Mouse (Mus musculus) forebrain, embryonic 15.5 days (tissue): ENCODE results near the gene Tmem143. TPM values are rescaled to one million over a fixed set of nuclear protein-coding genes. Genes with fewer than 3 reads are reported as not detected.
"Not testable (repeated sequence)": the region's sequence is repeated elsewhere in the genome, so short reads cannot be mapped to it uniquely, and the experiment has no call there.

Experiments
- ATAC-seq: fragments of 200-750 bp; cut with Nextera tagmentation; replicated peaks from 2 replicates; pipeline ENCODE4 v1.8.0; 2017; ENCODE audit warnings: mild to moderate bottlenecking, moderate TSS enrichment, moderate library complexity
- H3K27ac ChIP-seq: fragments of 300-500 bp; sonication (generic); replicated peaks from 2 replicates; pipeline ENCODE4 v1.5.1; 2015; ENCODE audit warnings: mild to moderate bottlenecking, inconsistent platforms
- H3K27me3 ChIP-seq: fragments of 300-500 bp; sonication (generic); 2 replicates; pipeline ENCODE4 v1.6.1; 2015; ENCODE audit warnings: inconsistent platforms
- H3K36me3 ChIP-seq: fragments of 300-500 bp; sonication (generic); 2 replicates; pipeline ENCODE4 v1.6.1; 2015; ENCODE audit warnings: mild to moderate bottlenecking, inconsistent platforms
- H3K4me1 ChIP-seq: fragments of 300-500 bp; sonication (generic); 2 replicates; pipeline ENCODE4 v1.6.1; 2015; ENCODE audit warnings: inconsistent platforms
- H3K4me2 ChIP-seq: fragments of 300-500 bp; sonication (generic); replicated peaks from 2 replicates; pipeline ENCODE4 v1.6.1; 2015; ENCODE audit warnings: mild to moderate bottlenecking, inconsistent platforms
- H3K4me3 ChIP-seq: fragments of 300-500 bp; sonication (generic); 2 replicates; pipeline ENCODE4 v1.5.1; 2015; ENCODE audit warnings: mild to moderate bottlenecking, inconsistent platforms
- H3K9ac ChIP-seq: fragments of 300-500 bp; sonication (generic); replicated peaks from 2 replicates; pipeline ENCODE4 v1.6.1; 2015; ENCODE audit warnings: mild to moderate bottlenecking, inconsistent platforms
- H3K9me3 ChIP-seq: fragments of 300-500 bp; sonication (generic); 2 replicates; pipeline ENCODE4 v1.6.1; 2016; ENCODE audit warnings: inconsistent platforms
- WGBS: fragments of 180-500 bp; shearing (Covaris S2); methylation state at CpG from one replicate; pipeline ENCODE4 v1.1.7; 2015; ENCODE audit warnings: mixed read lengths; 5-methylcytosine and 5-hydroxymethylcytosine counted together
- polyA plus RNA-seq: library from polyadenylated mRNA; unstranded; fragments of >200 nt; fragmentation: Nextera tagmentation; extraction: Ambion mirVana; gene quantifications from 2 replicates; pipeline ENCODE4 v1.2.1, GENCODE M21; 2015

Tmem143 gene
- polyA plus RNA-seq, 1 experiment from 2014 or later = 4.8 TPM

- Histone ChIP-seq H3K4me2 (peak overlapping the region; percentile 58), H3K9me3 (no peaks in the 10 kb centered on the region), H3K27me3 (peaks cover 12% of the 10 kb centered on the region; the same call in 1 of the 2 replicates), H3K36me3 (no peaks in the 10 kb centered on the region), H3K27ac (no peak overlapping the region; the same call in 1 of the 2 replicates), H3K9ac (0 out of 2 replicates have a peak overlapping the region, but pooled peaks have one; percentile 17), H3K4me1 (peaks cover 42% of the 10 kb centered on the region), H3K4me3 (peak overlapping the region; percentile 38)
- WGBS = 20% methylated on average over 8 of the region's 8 CpGs
- no peak for ATAC-seq
Measured at GRCm38 (mm10) chr7:45869107-45869670, 27.6 kb upstream of the Tmem143 start.

- Histone ChIP-seq H3K9me3 (no peaks in the 10 kb centered on the region), H3K4me3 (peak overlapping the region; percentile 38), H3K4me1 (peaks cover 48% of the 10 kb centered on the region), H3K4me2 (peak overlapping the region; percentile 58), H3K27ac (no peak overlapping the region; the same call in 1 of the 2 replicates), H3K27me3 (peaks cover 12% of the 10 kb centered on the region; the same call in 1 of the 2 replicates), H3K36me3 (no peaks in the 10 kb centered on the region), H3K9ac (0 out of 2 replicates have a peak overlapping the region, but pooled peaks have one; percentile 49)
- 7% methylated on average over 13 of the region's 14 CpGs for WGBS
- no peak for ATAC-seq
Measured at GRCm38 (mm10) chr7:45869787-45870186, 27.0 kb upstream of the Tmem143 start.

GRCm38 (mm10) chr7:45870282-45871058 lies 26.3 kb upstream of the Tmem143 start:
- WGBS = 2% methylated on average over 30 of the region's 30 CpGs
- H3K4me2 ChIP-seq = peak overlapping the region; percentile 58
- H3K27ac ChIP-seq = no peak overlapping the region
- peak overlapping the region; percentile 49 for H3K9ac ChIP-seq
- H3K4me1 ChIP-seq = peaks cover 53% of the 10 kb centered on the region
- peak overlapping the region; percentile 38 for H3K4me3 ChIP-seq
- peaks cover 1% of the 10 kb centered on the region; the same call in 1 of the 2 replicates for H3K36me3 ChIP-seq
- peaks cover 12% of the 10 kb centered on the region; the same call in 1 of the 2 replicates for H3K27me3 ChIP-seq
- H3K9me3 ChIP-seq = no peaks in the 10 kb centered on the region
- ATAC-seq = no peak

GRCm38 (mm10) chr7:45872624-45873023 lies 24.1 kb upstream of the Tmem143 start, which contains the start of gene Kdelr1:
Gene Kdelr1, plus strand, starts transcription at chr7:45872772.
- Histone ChIP-seq H3K4me3 (peak within 1 kb of the TSS; percentile 77), H3K9me3 (no peaks in the 10 kb centered on the region), H3K27me3 (peaks cover 12% of the 10 kb centered on the region; the same call in 1 of the 2 replicates), H3K36me3 (peaks cover 23% of the 10 kb centered on the region), H3K9ac (peak within 1 kb of the TSS; percentile 88), H3K4me1 (peaks cover 47% of the 10 kb centered on the region), H3K4me2 (peak within 1 kb of the TSS; percentile 74), H3K27ac (peak within 1 kb of the TSS; percentile 81)
- ATAC-seq = peak; percentile 72
- 1% methylated on average over 18 of the region's 18 CpGs for WGBS

- Histone ChIP-seq H3K36me3 (peaks cover 27% of the 10 kb centered on the region), H3K4me3 (peak overlapping the region; percentile 77), H3K9ac (peak overlapping the region; percentile 88), H3K4me1 (peaks cover 40% of the 10 kb centered on the region), H3K27ac (peak overlapping the region; percentile 81), H3K4me2 (peak overlapping the region; percentile 74), H3K9me3 (no peaks in the 10 kb centered on the region), H3K27me3 (peaks cover 12% of the 10 kb centered on the region; the same call in 1 of the 2 replicates)
- ATAC-seq = peak; percentile 53
- 3% methylated on average over 27 of the region's 28 CpGs for WGBS
Measured at GRCm38 (mm10) chr7:45873061-45873947, 23.4 kb upstream of the Tmem143 start.

- ATAC-seq = no peak
- Histone ChIP-seq H3K4me2 (no peak overlapping the region), H3K9me3 (no peaks in the 10 kb centered on the region), H3K27me3 (no peaks in the 10 kb centered on the region), H3K27ac (no peak overlapping the region), H3K36me3 (peaks cover 58% of the 10 kb centered on the region), H3K4me1 (peaks cover 20% of the 10 kb centered on the region), H3K4me3 (no peak overlapping the region), H3K9ac (no peak overlapping the region)
- 96% methylated on average over 7 of the region's 7 CpGs for WGBS
Measured at GRCm38 (mm10) chr7:45876895-45877294, 19.8 kb upstream of the Tmem143 start.

- WGBS = 97% methylated on average over 1 of the region's 1 CpGs
- peaks cover 72% of the 10 kb centered on the region for H3K36me3 ChIP-seq
Measured at GRCm38 (mm10) chr7:45878278-45878677, 18.5 kb upstream of the Tmem143 start, which contains the start of gene Grin2d. Gene Grin2d, minus strand, starts transcription at chr7:45878378.

GRCm38 (mm10) chr7:45880531-45880930 lies 16.2 kb upstream of the Tmem143 start:
- Histone ChIP-seq H3K9me3 (no peaks in the 10 kb centered on the region), H3K9ac (no peak overlapping the region), H3K36me3 (peaks cover 90% of the 10 kb centered on the region), H3K27ac (no peak overlapping the region), H3K4me1 (0 out of 2 replicates have a peak, but pooled peaks cover 1% of the 10 kb centered on the region), H3K4me2 (no peak overlapping the region), H3K4me3 (no peak overlapping the region), H3K27me3 (no peaks in the 10 kb centered on the region)
- no peak for ATAC-seq
- 98% methylated on average over 4 of the region's 4 CpGs for WGBS

More at GRCm38 (mm10) chr7:45878278-45878677, 18.5 kb upstream of the Tmem143 start, which contains the start of gene Grin2d:
- not testable (repeated sequence) for ATAC-seq, H3K4me2 ChIP-seq, H3K27ac ChIP-seq, H3K27me3 ChIP-seq, H3K4me3 ChIP-seq, H3K9me3 ChIP-seq, H3K9ac ChIP-seq
- peaks cover 20% of the 10 kb centered on the region for H3K4me1 ChIP-seq

GRCm38 (mm10) chr7:45881011-45881410 lies 15.7 kb upstream of the Tmem143 start:
- H3K4me3 ChIP-seq = no peak overlapping the region
- H3K4me2 ChIP-seq = no peak overlapping the region
- H3K27me3 ChIP-seq = no peaks in the 10 kb centered on the region
- H3K9ac ChIP-seq = no peak overlapping the region
- H3K27ac ChIP-seq = no peak overlapping the region
- no peaks in the 10 kb centered on the region for H3K9me3 ChIP-seq
- 96% methylated on average over 2 of the region's 2 CpGs for WGBS
- H3K36me3 ChIP-seq = peaks cover 86% of the 10 kb centered on the region
- no peaks in the 10 kb centered on the region for H3K4me1 ChIP-seq
- no peak for ATAC-seq

- Histone ChIP-seq H3K4me2 (no peak overlapping the region), H3K4me1 (no peaks in the 10 kb centered on the region), H3K27ac (no peak overlapping the region), H3K4me3 (no peak overlapping the region), H3K36me3 (peaks cover 31% of the 10 kb centered on the region), H3K9ac (no peak overlapping the region), H3K27me3 (no peaks in the 10 kb centered on the region), H3K9me3 (no peaks in the 10 kb centered on the region)
- ATAC-seq = no peak
- 50% methylated on average over 3 of the region's 3 CpGs for WGBS
Measured at GRCm38 (mm10) chr7:45887246-45887645, 9.5 kb upstream of the Tmem143 start.

GRCm38 (mm10) chr7:45892651-45893050 lies 4.1 kb upstream of the Tmem143 start:
- no peak overlapping the region for H3K4me3 ChIP-seq
- peaks cover 9% of the 10 kb centered on the region for H3K4me1 ChIP-seq
- H3K27ac ChIP-seq = no peak overlapping the region
- no peaks in the 10 kb centered on the region for H3K9me3 ChIP-seq
- ATAC-seq = no peak
- H3K27me3 ChIP-seq = no peaks in the 10 kb centered on the region
- H3K4me2 ChIP-seq = no peak overlapping the region
- H3K9ac ChIP-seq = no peak overlapping the region
- no peaks in the 10 kb centered on the region for H3K36me3 ChIP-seq
- 88% methylated on average over 2 of the region's 2 CpGs for WGBS
